24 mouse cellular contexts compared by ENCODE assay signal in the genomic region with DNA sequence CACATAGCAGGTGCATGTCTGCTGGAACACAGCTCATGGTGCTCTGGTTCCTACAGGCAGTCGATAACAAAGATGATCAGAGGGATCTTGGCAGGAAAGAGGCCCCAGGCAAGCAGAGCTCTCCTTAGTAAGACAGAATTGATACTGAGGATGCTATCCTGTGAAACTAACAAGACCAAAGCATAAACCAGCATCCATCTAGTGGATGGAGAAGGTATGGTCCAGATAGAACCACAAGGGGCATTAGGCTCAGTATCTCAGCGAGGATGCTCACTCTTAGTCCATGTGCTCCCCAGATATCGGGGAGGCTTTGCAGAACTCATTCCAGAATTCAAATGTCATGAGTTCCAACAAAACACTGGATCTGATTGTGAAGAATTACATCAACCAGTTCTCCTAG.
A peak's percentile ranks its signal among the peaks of the same experiment; 100 is the strongest.
DNase-seq lines count a peak whose midpoint lies in the region; ATAC-seq and TF ChIP-seq lines count a peak whose summit lies in the region.
"Had no signal": no experiment of that assay in that cellular context is flagged by ENCODE, and none has a peak within 500 bp of the region (broad histone marks: within the 10 kb centered on the region; RNA-seq: fewer than 3 reads in every experiment).

No protein-coding gene starts in this region.

- 0 out of 2 replicates have a peak, but pooled peaks cover 3% of the 10 kb centered on the region for H3K4me1 ChIP-seq in forebrain, postnatal 0 days (ENCODE audit: insufficient read depth)
- peaks cover 8% of the 10 kb centered on the region for H3K4me1 ChIP-seq in forebrain, embryonic 14.5 days (ENCODE audit: control insufficient read depth, insufficient read depth, low read length)
- no peaks in the 10 kb centered on the region for H3K4me1 ChIP-seq in kidney, postnatal 0 days (replicated peaks; ENCODE audit: insufficient read depth, low read length)
- H3K4me1 ChIP-seq: intestine, embryonic 15.5 days; stomach, embryonic 15.5 days had no signal

- no peaks in the 10 kb centered on the region for H3K27me3 ChIP-seq in forebrain, postnatal 0 days (ENCODE audit: insufficient read depth, low read length)
- no peaks in the 10 kb centered on the region for H3K27me3 ChIP-seq in forebrain, embryonic 14.5 days (replicated peaks; ENCODE audit: control insufficient read depth, insufficient read depth, low read length)
- H3K27me3 ChIP-seq in kidney, postnatal 0 days (ENCODE audit: insufficient read depth, low read length), result no peaks in the 10 kb centered on the region
- H3K27me3 ChIP-seq: intestine, embryonic 15.5 days; lung, embryonic 15.5 days; midbrain, embryonic 13.5 days; neural tube, embryonic 15.5 days; stomach, embryonic 15.5 days had no signal

- no peak overlapping the region for H3K4me3 ChIP-seq in forebrain, postnatal 0 days (ENCODE audit: low read depth, low read length)
- H3K4me3 ChIP-seq in forebrain, embryonic 14.5 days (ENCODE audit: low read depth, low read length), result no peak overlapping the region
- no peak overlapping the region for H3K4me3 ChIP-seq in kidney, postnatal 0 days (replicated peaks; ENCODE audit: low read depth, low read length)
- H3K4me3 ChIP-seq: forebrain, embryonic 10.5 days; hindbrain, embryonic 13.5 days; intestine, embryonic 15.5 days; limb, embryonic 10.5 days; lung, embryonic 15.5 days; midbrain, embryonic 13.5 days; myocyte; neural tube, embryonic 15.5 days; stomach, embryonic 15.5 days had no signal

- H3K4me2 ChIP-seq in forebrain, postnatal 0 days (ENCODE audit: low read depth), result no peak overlapping the region
- H3K4me2 ChIP-seq in forebrain, embryonic 14.5 days (ENCODE audit: low read length), result no peak overlapping the region
- H3K4me2 ChIP-seq in kidney, postnatal 0 days (ENCODE audit: low read length), result no peak overlapping the region
- H3K4me2 ChIP-seq: hindbrain, embryonic 13.5 days; intestine, embryonic 15.5 days; lung, embryonic 15.5 days; midbrain, embryonic 13.5 days; neural tube, embryonic 15.5 days; stomach, embryonic 15.5 days had no signal

- DNase-seq in forebrain, postnatal 0 days, result no peak
- no peak for DNase-seq in forebrain, embryonic 14.5 days (ENCODE audit: low spot score)
- no peak for DNase-seq in kidney, postnatal 0 days (ENCODE audit: low spot score)
- DNase-seq in kidney, adult 8-10 months, result no peak
- peak; percentile 24 for DNase-seq in 3T3-L1 (ENCODE audit: low read depth, low spot score)
- DNase-seq in right cerebral cortex, adult 18-20 months, result no peak
- DNase-seq in cerebellum, adult 8-10 months, result no peak
- DNase-seq: adrenal gland, postnatal 14 days; cerebellum, adult 11 months; cerebellum, postnatal 25 days; gastrocnemius, postnatal 10 days; kidney, postnatal 14 days; right cerebral cortex, postnatal 25 days had no signal

- H3K9me3 ChIP-seq in forebrain, postnatal 0 days (ENCODE audit: low read length), result no peaks in the 10 kb centered on the region
- no peaks in the 10 kb centered on the region for H3K9me3 ChIP-seq in forebrain, embryonic 14.5 days (replicated peaks; ENCODE audit: control insufficient read depth, low read length)
- H3K9me3 ChIP-seq in kidney, postnatal 0 days (replicated peaks; ENCODE audit: low read length), result no peaks in the 10 kb centered on the region
- H3K9me3 ChIP-seq: forebrain, embryonic 10.5 days; hindbrain, embryonic 13.5 days; intestine, embryonic 15.5 days; limb, embryonic 10.5 days; lung, embryonic 15.5 days; midbrain, embryonic 13.5 days; neural tube, embryonic 15.5 days; stomach, embryonic 15.5 days had no signal

- H3K36me3 ChIP-seq in forebrain, postnatal 0 days (ENCODE audit: insufficient read depth), result no peaks in the 10 kb centered on the region
- no peaks in the 10 kb centered on the region for H3K36me3 ChIP-seq in forebrain, embryonic 14.5 days (ENCODE audit: control insufficient read depth, insufficient read depth, low read length)
- H3K36me3 ChIP-seq in kidney, postnatal 0 days (ENCODE audit: insufficient read depth, low read length), result no peaks in the 10 kb centered on the region
- H3K36me3 ChIP-seq: forebrain, embryonic 10.5 days; hindbrain, embryonic 13.5 days; intestine, embryonic 15.5 days; limb, embryonic 10.5 days; lung, embryonic 15.5 days; midbrain, embryonic 13.5 days; neural tube, embryonic 15.5 days; stomach, embryonic 15.5 days had no signal

- peak; percentile 12; the same call in 1 of the 2 replicates for TF ChIP-seq CTCF in forebrain, postnatal 0 days (IDR thresholded peaks at IDR 0.05; ENCODE audit: low read depth)
- TF ChIP-seq CTCF in kidney, postnatal 0 days (IDR thresholded peaks at IDR 0.05; ENCODE audit: low read depth), result peak; percentile 44; the same call in 1 of the 2 replicates

- H3K9ac ChIP-seq in forebrain, postnatal 0 days, result no peak overlapping the region
- H3K9ac ChIP-seq in forebrain, embryonic 14.5 days (ENCODE audit: low read length), result no peak overlapping the region
- H3K9ac ChIP-seq in kidney, postnatal 0 days (ENCODE audit: low read depth, low read length), result no peak overlapping the region
- H3K9ac ChIP-seq: hindbrain, embryonic 13.5 days; intestine, embryonic 15.5 days; lung, embryonic 15.5 days; midbrain, embryonic 13.5 days; neural tube, embryonic 15.5 days; stomach, embryonic 15.5 days had no signal

- H3K27ac ChIP-seq in forebrain, postnatal 0 days (ENCODE audit: low read depth, low read length), result no peak overlapping the region
- no peak overlapping the region for H3K27ac ChIP-seq in forebrain, embryonic 14.5 days (ENCODE audit: low read depth, low read length)
- no peak overlapping the region for H3K27ac ChIP-seq in kidney, postnatal 0 days
- H3K27ac ChIP-seq: forebrain, embryonic 10.5 days; hindbrain, embryonic 13.5 days; intestine, embryonic 15.5 days; limb, embryonic 10.5 days; lung, embryonic 15.5 days; midbrain, embryonic 13.5 days; neural tube, embryonic 15.5 days; stomach, embryonic 15.5 days had no signal

- ATAC-seq in forebrain, postnatal 0 days, result no peak
- ATAC-seq in forebrain, embryonic 14.5 days, result no peak
- ATAC-seq in kidney, postnatal 0 days (replicated peaks; ENCODE audit: low FRiP score, low read depth), result no peak
- 0 out of 2 replicates have a peak, but pooled peaks have one; percentile 45 for ATAC-seq in common myeloid progenitor, adult 5-6 weeks (replicated peaks; ENCODE audit: low read depth, poor library complexity, severe bottlenecking)
- ATAC-seq: activated CD4-positive, CD25-positive, alpha-beta regulatory T cell, adult 4 months; intestine, embryonic 15.5 days; midbrain, embryonic 13.5 days had no signal

- WGBS in forebrain, postnatal 0 days, result 89% methylated on average over 3 of the region's 3 CpGs
- WGBS in forebrain, embryonic 14.5 days, result 80% methylated on average over 3 of the region's 3 CpGs
- 91% methylated on average over 3 of the region's 3 CpGs for WGBS in kidney, postnatal 0 days
